Mouse (Mus musculus) liver, embryonic 14.5 days (tissue): ENCODE data around the gene Gpr4.

Experiments used
- CTCF ChIP-seq: IDR thresholded peaks from 2 replicates; pipeline ENCODE4 v1.5.1; 2016; ENCODE audit warnings: antibody characterized with exemption, low read depth, control low read depth
- EP300 ChIP-seq: IDR thresholded peaks from 2 replicates; pipeline ENCODE4 v1.6.1; 2016; ENCODE audit warnings: antibody characterized with exemption, low read depth

- TF ChIP-seq EP300, result no peak
- no peak for TF ChIP-seq CTCF
Measured at GRCm38 (mm10) chr7:19179936-19180335, 32.4 kb upstream of the Gpr4 start.
